9 mouse cellular contexts compared by ENCODE assay signal in the genomic region with DNA sequence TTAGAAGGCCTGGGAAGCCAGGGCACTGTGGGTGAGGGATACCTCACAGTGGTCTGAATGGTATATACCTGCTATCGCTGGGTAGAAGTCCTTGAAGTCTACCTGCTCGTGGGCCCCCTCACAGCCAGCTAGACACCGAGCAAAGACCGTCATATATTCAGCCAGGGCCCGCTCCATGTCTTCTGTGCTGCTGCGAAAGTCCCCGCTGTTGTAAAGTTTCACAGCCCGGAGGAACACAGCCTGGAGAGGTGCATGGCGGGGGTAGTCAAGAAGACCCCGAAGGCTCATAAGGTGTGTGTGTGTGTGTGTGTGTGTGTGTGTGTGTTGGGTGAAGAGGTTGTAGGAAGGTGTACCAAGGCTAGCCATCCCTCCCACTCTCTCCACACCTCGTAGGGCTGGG. TPM values are rescaled to one million over a fixed set of nuclear protein-coding genes. Genes with fewer than 3 reads are reported as not detected.
DNase-seq lines count a peak whose midpoint lies in the region; ATAC-seq and TF ChIP-seq lines count a peak whose summit lies in the region.
"Had no signal": no experiment of that assay in that cellular context is flagged by ENCODE, and none has a peak within 500 bp of the region (broad histone marks: within the 10 kb centered on the region; RNA-seq: fewer than 3 reads in every experiment).

No protein-coding gene starts in this region.

- no peaks in the 10 kb centered on the region for H3K9me3 ChIP-seq in kidney, postnatal 0 days (replicated peaks; ENCODE audit: low read length)
- H3K9me3 ChIP-seq in embryonic facial prominence, embryonic 15.5 days (replicated peaks): no peaks in the 10 kb centered on the region
- no peaks in the 10 kb centered on the region for H3K9me3 ChIP-seq in hindbrain, postnatal 0 days (ENCODE audit: low read length)

- TF ChIP-seq CTCF in kidney, postnatal 0 days (IDR thresholded peaks at IDR 0.05; ENCODE audit: low read depth): no peak
- TF ChIP-seq CTCF in hindbrain, postnatal 0 days (IDR thresholded peaks at IDR 0.05; ENCODE audit: low read depth): no peak

- no peak overlapping the region for H3K27ac ChIP-seq in kidney, postnatal 0 days
- no peak overlapping the region; the same call in 1 of the 2 replicates for H3K27ac ChIP-seq in embryonic facial prominence, embryonic 15.5 days (replicated peaks)
- no peak overlapping the region for H3K27ac ChIP-seq in hindbrain, postnatal 0 days

- 0 out of 2 replicates have a peak, but pooled peaks cover 7% of the 10 kb centered on the region for H3K36me3 ChIP-seq in kidney, postnatal 0 days (ENCODE audit: insufficient read depth, low read length)
- H3K36me3 ChIP-seq in embryonic facial prominence, embryonic 15.5 days: peaks cover 15% of the 10 kb centered on the region
- no peaks in the 10 kb centered on the region; the same call in 1 of the 2 replicates for H3K36me3 ChIP-seq in hindbrain, postnatal 0 days (ENCODE audit: insufficient read depth, low read length)
- H3K36me3 ChIP-seq in myocyte (ENCODE audit: control insufficient read depth, insufficient read depth): peaks cover 14% of the 10 kb centered on the region

- 55% methylated on average over 11 of the region's 11 CpGs for WGBS in kidney, postnatal 0 days
- WGBS in embryonic facial prominence, embryonic 15.5 days: 65% methylated on average over 11 of the region's 11 CpGs
- 79% methylated on average over 11 of the region's 11 CpGs for WGBS in hindbrain, postnatal 0 days

- no peak for ATAC-seq in kidney, postnatal 0 days (replicated peaks; ENCODE audit: low FRiP score, low read depth)
- ATAC-seq in embryonic facial prominence, embryonic 15.5 days (ENCODE audit: insufficient number of reproducible peaks, low FRiP score, low TSS enrichment, low read depth): no peak
- ATAC-seq in hindbrain, postnatal 0 days: no peak

- H3K9ac ChIP-seq in kidney, postnatal 0 days (ENCODE audit: low read depth, low read length): peak overlapping the region; percentile 77
- H3K9ac ChIP-seq in embryonic facial prominence, embryonic 15.5 days: peak overlapping the region; percentile 66
- H3K9ac ChIP-seq in hindbrain, postnatal 0 days (replicated peaks; ENCODE audit: low read length): peak overlapping the region; percentile 71

- H3K4me2 ChIP-seq in kidney, postnatal 0 days (ENCODE audit: low read length): peak overlapping the region; percentile 71
- H3K4me2 ChIP-seq in embryonic facial prominence, embryonic 15.5 days (replicated peaks): peak overlapping the region; percentile 79
- peak overlapping the region; percentile 71 for H3K4me2 ChIP-seq in hindbrain, postnatal 0 days (ENCODE audit: low read depth, low read length)
- peak overlapping the region; percentile 88 for H3K4me2 ChIP-seq in myocyte (ENCODE audit: low read depth)

- H3K79me2 ChIP-seq in myocyte (ENCODE audit: control insufficient read depth, insufficient read depth): peaks cover 61% of the 10 kb centered on the region

- TF ChIP-seq POLR2A in myocyte (IDR thresholded peaks at IDR 0.05; ENCODE audit: insufficient read length, low read depth): no peak

- DNase-seq in kidney, postnatal 0 days (ENCODE audit: low spot score): no peak
- no peak for DNase-seq in kidney, adult 9 months
- DNase-seq in hindbrain, postnatal 0 days (ENCODE audit: low spot score): no peak
- no peak for DNase-seq in embryo, embryonic 10 days (ENCODE audit: low spot score)
- DNase-seq in ovary, postnatal 10 days (ENCODE audit: low spot score): no peak
- DNase-seq in thymus, postnatal 25 days: no peak

- peaks cover 23% of the 10 kb centered on the region for H3K4me1 ChIP-seq in kidney, postnatal 0 days (replicated peaks; ENCODE audit: insufficient read depth, low read length)
- H3K4me1 ChIP-seq in embryonic facial prominence, embryonic 15.5 days: peaks cover 60% of the 10 kb centered on the region
- H3K4me1 ChIP-seq in hindbrain, postnatal 0 days (ENCODE audit: insufficient read depth, low read length): peaks cover 14% of the 10 kb centered on the region

- no peaks in the 10 kb centered on the region for H3K27me3 ChIP-seq in kidney, postnatal 0 days (ENCODE audit: insufficient read depth, low read length)
- H3K27me3 ChIP-seq in embryonic facial prominence, embryonic 15.5 days: no peaks in the 10 kb centered on the region
- no peaks in the 10 kb centered on the region for H3K27me3 ChIP-seq in hindbrain, postnatal 0 days (ENCODE audit: insufficient read depth, low read length)
- no peaks in the 10 kb centered on the region for H3K27me3 ChIP-seq in myocyte (ENCODE audit: control insufficient read depth, insufficient read depth, insufficient read length)

- H3K4me3 ChIP-seq in kidney, postnatal 0 days (replicated peaks; ENCODE audit: low read depth, low read length): peak overlapping the region; percentile 64
- peak overlapping the region; percentile 57 for H3K4me3 ChIP-seq in embryonic facial prominence, embryonic 15.5 days (replicated peaks)
- peak overlapping the region; percentile 60 for H3K4me3 ChIP-seq in hindbrain, postnatal 0 days (ENCODE audit: low read length)
- peak overlapping the region; percentile 61 for H3K4me3 ChIP-seq in myocyte

- peak overlapping the region; percentile 87 for H3ac ChIP-seq in myocyte (ENCODE audit: control insufficient read depth, insufficient read length)

TF ChIP-seq in myocyte, 11 proteins besides CTCF, POLR2A, EP300 and RAD21:
- TF ChIP-seq MYOG (IDR thresholded peaks at IDR 0.05; ENCODE audit: control insufficient read depth in 1 of 3, insufficient read depth in 1 of 3, insufficient read length in 2 of 3, low read depth in 2 of 3) (no peak), CEBPB (IDR thresholded peaks at IDR 0.05; ENCODE audit: insufficient read depth, poor library complexity, severe bottlenecking) (no peak), USF1 (IDR thresholded peaks at IDR 0.05; ENCODE audit: low read depth) (no peak), MYOD1 (IDR thresholded peaks at IDR 0.05; ENCODE audit: control insufficient read depth in 1 of 3, insufficient read length in 2 of 3, low read depth in 2 of 3) (no peak)

RNA-seq across cellular contexts. Expression of a gene that starts 1.1 kb away (rescaled TPM):
- polyA plus RNA-seq in kidney, postnatal 0 days (2015; fragmentation: Nextera tagmentation; extraction: Ambion mirVana): 51.4 and 54.5 TPM in 2 replicates
- polyA plus RNA-seq in embryonic facial prominence, embryonic 15.5 days (2015; fragmentation: Nextera tagmentation; extraction: Ambion mirVana): 89.9 and 91.1 TPM in 2 replicates
- total RNA-seq in hindbrain, postnatal 0 days (2014; rRNA removed): 23.9 and 28.2 TPM in 2 replicates
- 20.7 and 22.0 TPM in 2 replicates for polyA plus RNA-seq in hindbrain, postnatal 0 days (2015; fragmentation: Nextera tagmentation; extraction: Ambion mirVana)
- 115 TPM for polyA plus RNA-seq in myocyte (2012; fragmentation: generic; extraction: Trizol)
- polyA plus RNA-seq: erythroblast, embryonic 14.5 days had no signal

RNA-seq across cellular contexts. Expression of a gene that starts 2.0 kb away (rescaled TPM):
- 108 and 122 TPM in 2 replicates for polyA plus RNA-seq in kidney, postnatal 0 days (2015; fragmentation: Nextera tagmentation; extraction: Ambion mirVana)
- 212 TPM in 2 replicates for polyA plus RNA-seq in embryonic facial prominence, embryonic 15.5 days (2015; fragmentation: Nextera tagmentation; extraction: Ambion mirVana)
- total RNA-seq in hindbrain, postnatal 0 days (2014; rRNA removed): 34.6 and 41.1 TPM in 2 replicates
- polyA plus RNA-seq in hindbrain, postnatal 0 days (2015; fragmentation: Nextera tagmentation; extraction: Ambion mirVana): 27.0 and 27.4 TPM in 2 replicates
- 162 TPM for polyA plus RNA-seq in myocyte (2012; fragmentation: generic; extraction: Trizol)

RNA-seq across cellular contexts. Expression of a gene that starts 16.0 kb away (rescaled TPM):
- 119 and 129 TPM in 2 replicates for polyA plus RNA-seq in kidney, postnatal 0 days (2015; fragmentation: Nextera tagmentation; extraction: Ambion mirVana)
- 232 and 256 TPM in 2 replicates for polyA plus RNA-seq in embryonic facial prominence, embryonic 15.5 days (2015; fragmentation: Nextera tagmentation; extraction: Ambion mirVana)
- total RNA-seq in hindbrain, postnatal 0 days (2014; rRNA removed): 105 and 119 TPM in 2 replicates
- 42.7 and 49.8 TPM in 2 replicates for polyA plus RNA-seq in hindbrain, postnatal 0 days (2015; fragmentation: Nextera tagmentation; extraction: Ambion mirVana)
- 161 TPM for polyA plus RNA-seq in myocyte (2012; fragmentation: generic; extraction: Trizol)

RNA-seq across cellular contexts. Expression of a gene that starts 28.1 kb away (rescaled TPM):
- 97.6 and 98.6 TPM in 2 replicates for polyA plus RNA-seq in kidney, postnatal 0 days (2015; fragmentation: Nextera tagmentation; extraction: Ambion mirVana)
- 134 and 135 TPM in 2 replicates for polyA plus RNA-seq in embryonic facial prominence, embryonic 15.5 days (2015; fragmentation: Nextera tagmentation; extraction: Ambion mirVana)
- 59.2 and 61.7 TPM in 2 replicates for total RNA-seq in hindbrain, postnatal 0 days (2014; rRNA removed)
- 106 and 108 TPM in 2 replicates for polyA plus RNA-seq in hindbrain, postnatal 0 days (2015; fragmentation: Nextera tagmentation; extraction: Ambion mirVana)
- polyA plus RNA-seq in myocyte (2012; fragmentation: generic; extraction: Trizol): 47.6 TPM

RNA-seq across cellular contexts. Expression of a gene that starts 28.2 kb away (rescaled TPM):
- polyA plus RNA-seq in kidney, postnatal 0 days (2015; fragmentation: Nextera tagmentation; extraction: Ambion mirVana): 0.29 and 0.32 TPM in 2 replicates
- polyA plus RNA-seq in embryonic facial prominence, embryonic 15.5 days (2015; fragmentation: Nextera tagmentation; extraction: Ambion mirVana): 1.1 and 1.2 TPM in 2 replicates
- 0.40 and 0.42 TPM in 2 replicates for total RNA-seq in hindbrain, postnatal 0 days (2014; rRNA removed)
- polyA plus RNA-seq in hindbrain, postnatal 0 days (2015; fragmentation: Nextera tagmentation; extraction: Ambion mirVana): 0.39 and 0.84 TPM in 2 replicates
- polyA plus RNA-seq in myocyte (2012; fragmentation: generic; extraction: Trizol): 0.20 TPM
- polyA plus RNA-seq: erythroblast, embryonic 14.5 days had no signal
